Mouse (Mus musculus): ENCODE measurements around the gene Psmd6. TPM values are rescaled to one million over a fixed set of nuclear protein-coding genes. Genes with fewer than 3 reads are reported as not detected.

The Psmd6 gene
- polyA plus RNA-seq, 1 experiment from 2014 or later: 122 TPM

- Histone ChIP-seq H3K27ac (ENCODE audit: low read depth, low read length) (no peak overlapping the region), H3K9ac (ENCODE audit: low read depth, low read length) (no peak overlapping the region), H3K4me2 (replicated peaks; ENCODE audit: low read depth) (no peak overlapping the region), H3K27me3 (replicated peaks; ENCODE audit: control insufficient read depth, insufficient read depth, low read length) (no peaks in the 10 kb centered on the region), H3K4me1 (replicated peaks; ENCODE audit: control insufficient read depth, insufficient read depth, low read length) (no peaks in the 10 kb centered on the region), H3K4me3 (ENCODE audit: low read depth, low read length) (no peak overlapping the region), H3K9me3 (ENCODE audit: control insufficient read depth) (no peaks in the 10 kb centered on the region), H3K36me3 (ENCODE audit: control insufficient read depth, insufficient read depth) (peaks cover 56% of the 10 kb centered on the region)
- 31% methylated on average over 10 of the region's 10 CpGs for WGBS
- TF ChIP-seq CTCF (IDR thresholded peaks at IDR 0.05; ENCODE audit: low read depth): peak; percentile 99
- ATAC-seq: 0 out of 2 replicates have a peak, but pooled peaks have one; percentile 37
Measured at GRCm38 (mm10) chr14:14098330-14098980, 22.3 kb downstream of the Psmd6 start.

GRCm38 (mm10) chr14:14090571-14090970 is 30.2 kb downstream of the Psmd6 start:
- WGBS: 94% methylated on average over 6 of the region's 6 CpGs
- H3K4me3 ChIP-seq (ENCODE audit: low read depth, low read length): no peak overlapping the region
- no peaks in the 10 kb centered on the region for H3K4me1 ChIP-seq (replicated peaks; ENCODE audit: control insufficient read depth, insufficient read depth, low read length)
- no peak for ATAC-seq
- no peak overlapping the region for H3K27ac ChIP-seq (ENCODE audit: low read depth, low read length)
- H3K9ac ChIP-seq (ENCODE audit: low read depth, low read length): no peak overlapping the region
- H3K9me3 ChIP-seq (ENCODE audit: control insufficient read depth): no peaks in the 10 kb centered on the region
- H3K27me3 ChIP-seq (replicated peaks; ENCODE audit: control insufficient read depth, insufficient read depth, low read length): no peaks in the 10 kb centered on the region
- TF ChIP-seq CTCF (IDR thresholded peaks at IDR 0.05; ENCODE audit: low read depth): no peak
- no peak overlapping the region for H3K4me2 ChIP-seq (replicated peaks; ENCODE audit: low read depth)
- peaks cover 53% of the 10 kb centered on the region for H3K36me3 ChIP-seq (ENCODE audit: control insufficient read depth, insufficient read depth)

- ATAC-seq: no peak
- no peak for TF ChIP-seq CTCF (IDR thresholded peaks at IDR 0.05; ENCODE audit: low read depth)
- 71% methylated on average over 9 of the region's 9 CpGs for WGBS
- no peaks in the 10 kb centered on the region for H3K4me1 ChIP-seq (replicated peaks; ENCODE audit: control insufficient read depth, insufficient read depth, low read length)
- no peak overlapping the region for H3K4me2 ChIP-seq (replicated peaks; ENCODE audit: low read depth)
- no peak overlapping the region for H3K4me3 ChIP-seq (ENCODE audit: low read depth, low read length)
- H3K27me3 ChIP-seq (replicated peaks; ENCODE audit: control insufficient read depth, insufficient read depth, low read length): no peaks in the 10 kb centered on the region
- no peaks in the 10 kb centered on the region for H3K9me3 ChIP-seq (ENCODE audit: control insufficient read depth)
- no peak overlapping the region for H3K27ac ChIP-seq (ENCODE audit: low read depth, low read length)
- H3K9ac ChIP-seq (ENCODE audit: low read depth, low read length): no peak overlapping the region
- H3K36me3 ChIP-seq (ENCODE audit: control insufficient read depth, insufficient read depth): peaks cover 46% of the 10 kb centered on the region
Measured at GRCm38 (mm10) chr14:14088016-14088791, 32.6 kb downstream of the Psmd6 start.

- Histone ChIP-seq H3K27me3 (replicated peaks; ENCODE audit: control insufficient read depth, insufficient read depth, low read length) (no peaks in the 10 kb centered on the region), H3K9ac (ENCODE audit: low read depth, low read length) (no peak overlapping the region), H3K4me3 (ENCODE audit: low read depth, low read length) (no peak overlapping the region), H3K27ac (ENCODE audit: low read depth, low read length) (no peak overlapping the region), H3K4me1 (replicated peaks; ENCODE audit: control insufficient read depth, insufficient read depth, low read length) (no peaks in the 10 kb centered on the region), H3K36me3 (ENCODE audit: control insufficient read depth, insufficient read depth) (peaks cover 37% of the 10 kb centered on the region), H3K4me2 (replicated peaks; ENCODE audit: low read depth) (no peak overlapping the region), H3K9me3 (ENCODE audit: control insufficient read depth) (no peaks in the 10 kb centered on the region)
- TF ChIP-seq CTCF (IDR thresholded peaks at IDR 0.05; ENCODE audit: low read depth): no peak
- no peak for ATAC-seq
- WGBS: 88% methylated on average over 6 of the region's 6 CpGs
Measured at GRCm38 (mm10) chr14:14087348-14087747, 33.4 kb downstream of the Psmd6 start.

GRCm38 (mm10) chr14:14086711-14087263 is 34.0 kb downstream of the Psmd6 start:
- no peak for TF ChIP-seq CTCF (IDR thresholded peaks at IDR 0.05; ENCODE audit: low read depth)
- no peak overlapping the region for H3K4me2 ChIP-seq (replicated peaks; ENCODE audit: low read depth)
- peaks cover 35% of the 10 kb centered on the region for H3K36me3 ChIP-seq (ENCODE audit: control insufficient read depth, insufficient read depth)
- no peak for ATAC-seq
- no peak overlapping the region for H3K4me3 ChIP-seq (ENCODE audit: low read depth, low read length)
- no peaks in the 10 kb centered on the region for H3K9me3 ChIP-seq (ENCODE audit: control insufficient read depth)
- 85% methylated on average over 4 of the region's 4 CpGs for WGBS
- H3K27ac ChIP-seq (ENCODE audit: low read depth, low read length): no peak overlapping the region
- no peaks in the 10 kb centered on the region for H3K27me3 ChIP-seq (replicated peaks; ENCODE audit: control insufficient read depth, insufficient read depth, low read length)
- H3K9ac ChIP-seq (ENCODE audit: low read depth, low read length): no peak overlapping the region
- no peaks in the 10 kb centered on the region for H3K4me1 ChIP-seq (replicated peaks; ENCODE audit: control insufficient read depth, insufficient read depth, low read length)

GRCm38 (mm10) chr14:14083811-14084210 is 37.0 kb downstream of the Psmd6 start:
- no peak for ATAC-seq
- no peak overlapping the region for H3K4me2 ChIP-seq (replicated peaks; ENCODE audit: low read depth)
- TF ChIP-seq CTCF (IDR thresholded peaks at IDR 0.05; ENCODE audit: low read depth): no peak
- no peaks in the 10 kb centered on the region for H3K9me3 ChIP-seq (ENCODE audit: control insufficient read depth)
- H3K27ac ChIP-seq (ENCODE audit: low read depth, low read length): no peak overlapping the region
- no peak overlapping the region for H3K9ac ChIP-seq (ENCODE audit: low read depth, low read length)
- H3K27me3 ChIP-seq (replicated peaks; ENCODE audit: control insufficient read depth, insufficient read depth, low read length): no peaks in the 10 kb centered on the region
- peaks cover 11% of the 10 kb centered on the region for H3K36me3 ChIP-seq (ENCODE audit: control insufficient read depth, insufficient read depth)
- no peak overlapping the region for H3K4me3 ChIP-seq (ENCODE audit: low read depth, low read length)
- WGBS: 88% methylated on average over 8 of the region's 8 CpGs
- no peaks in the 10 kb centered on the region for H3K4me1 ChIP-seq (replicated peaks; ENCODE audit: control insufficient read depth, insufficient read depth, low read length)
